Mouse (Mus musculus) MEL (cell line): ENCODE measurements around the gene Haus7. TPM values are rescaled to one million over a fixed set of nuclear protein-coding genes. Genes with fewer than 3 reads are reported as not detected.
"Not testable (repeated sequence)": the region's sequence is repeated elsewhere in the genome, so short reads cannot be mapped to it uniquely, and the experiment has no call there.

Experiments used
- DNase-seq: peaks from one replicate; pipeline ENCODE4 v3.0.0; 2011; ENCODE audit warnings: low read depth, low spot score
- H3K27ac ChIP-seq: 2 replicates; pipeline ENCODE4 v1.5.1; 2012; ENCODE audit warnings: low read depth, mild to moderate bottlenecking, control low read depth, low read length, moderate library complexity; ENCODE audit not compliant: control insufficient read depth
- H3K27me3 ChIP-seq, 2 experiments: fragments of 150-350 bp in 1 of 2; sonication (generic) in 1 of 2; 2 replicates each; pipeline ENCODE4 v1.6.1; 2012; ENCODE audit warnings: low read length in 2 of 2, mild to moderate bottlenecking in 2 of 2, improper control_type of control experiment in 1 of 2, moderate library complexity in 1 of 2; ENCODE audit not compliant: insufficient read depth in 2 of 2, control insufficient read depth in 1 of 2
- H3K36me3 ChIP-seq, 2 experiments: 2 replicates each; pipeline ENCODE4 v1.6.1; 2012 to 2014; ENCODE audit warnings: low read length in 2 of 2, improper control_type of control experiment in 1 of 2, inconsistent platforms in 1 of 2, mild to moderate bottlenecking in 1 of 2; ENCODE audit not compliant: insufficient read depth in 2 of 2, control insufficient read depth in 1 of 2
- H3K4me1 ChIP-seq, 2 experiments: fragments of 150-350 bp in 1 of 2; sonication (generic) in 1 of 2; 2 replicates each; pipeline ENCODE4 v1.6.1; 2012; ENCODE audit warnings: low read length in 2 of 2, improper control_type of control experiment in 1 of 2, mild to moderate bottlenecking in 1 of 2; ENCODE audit not compliant: insufficient read depth in 2 of 2, control insufficient read depth in 1 of 2
- H3K4me3 ChIP-seq, 2 experiments: fragments of 150-350 bp in 1 of 2; sonication (generic) in 1 of 2; 2 replicates each; pipeline ENCODE4 v1.5.1; 2012; ENCODE audit warnings: low read depth in 2 of 2, low read length in 2 of 2, mild to moderate bottlenecking in 2 of 2, moderate library complexity in 2 of 2, control low read depth in 1 of 2, improper control_type of control experiment in 1 of 2; ENCODE audit not compliant: control insufficient read depth in 1 of 2, insufficient read depth in 1 of 2
- H3K79me2 ChIP-seq: 2 replicates; pipeline ENCODE4 v1.6.1; 2012; ENCODE audit warnings: mild to moderate bottlenecking, low read length, moderate library complexity; ENCODE audit not compliant: control insufficient read depth, poor library complexity, insufficient read depth
- H3K9ac ChIP-seq: 2 replicates; pipeline ENCODE4 v1.6.1; 2012; ENCODE audit warnings: low read depth, mild to moderate bottlenecking, control low read depth, low read length, moderate library complexity; ENCODE audit not compliant: control insufficient read depth, poor library complexity, severe bottlenecking
- H3K9me3 ChIP-seq: fragments of 150-350 bp; sonication (generic); replicated peaks from 2 replicates; pipeline ENCODE4 v1.6.1; 2012; ENCODE audit warnings: mild to moderate bottlenecking, low read length, improper control_type of control experiment, moderate library complexity; ENCODE audit not compliant: insufficient read depth
- CHD1 ChIP-seq: IDR thresholded peaks from 2 replicates; pipeline ENCODE4 v1.6.1; 2012; ENCODE audit warnings: low read depth, mild to moderate bottlenecking, inconsistent platforms, low read length, improper control_type of control experiment
- CTCF ChIP-seq, 3 experiments: IDR thresholded peaks in 2 of 3; conservative IDR thresholded peaks in 1 of 3; 2 replicates each; pipeline ENCODE4 v1.5.1; 2011 to 2012; ENCODE audit warnings: low read length in 3 of 3, low read depth in 2 of 3, mild to moderate bottlenecking in 2 of 3, improper control_type of control experiment in 1 of 3, inconsistent platforms in 1 of 3, mixed read lengths in 1 of 3, moderate library complexity in 1 of 3; ENCODE audit not compliant: control insufficient read depth in 1 of 3, insufficient read depth in 1 of 3, poor library complexity in 1 of 3, severe bottlenecking in 1 of 3
- E2F4 ChIP-seq: IDR thresholded peaks from 2 replicates; pipeline ENCODE4 v1.6.1; 2011; ENCODE audit warnings: low read depth, low read length, improper control_type of control experiment, borderline replicate concordance
- ETS1 ChIP-seq: IDR thresholded peaks from 2 replicates; pipeline ENCODE4 v1.6.1; 2012; ENCODE audit warnings: low read depth, mild to moderate bottlenecking, inconsistent platforms, low read length, improper control_type of control experiment, moderate library complexity
- HCFC1 ChIP-seq: IDR thresholded peaks from 2 replicates; pipeline ENCODE4 v1.6.1; 2012; ENCODE audit warnings: low read depth, mild to moderate bottlenecking, inconsistent platforms, low read length, improper control_type of control experiment, moderate library complexity
- JUND ChIP-seq: IDR thresholded peaks from 2 replicates; pipeline ENCODE4 v1.6.1; 2011; ENCODE audit warnings: low read depth, mild to moderate bottlenecking, improper control_type of control experiment, low read length
- MAX ChIP-seq: IDR thresholded peaks from 2 replicates; pipeline ENCODE4 v1.6.1; 2011; ENCODE audit warnings: low read length, improper control_type of control experiment
- MEF2A ChIP-seq: IDR thresholded peaks from 2 replicates; pipeline ENCODE4 v1.6.1; 2014; ENCODE audit warnings: low read depth, mild to moderate bottlenecking, inconsistent platforms, low read length, improper control_type of control experiment; ENCODE audit not compliant: poor library complexity, insufficient replicate concordance, severe bottlenecking; ENCODE audit errors: extremely low read depth
- MYB ChIP-seq: IDR thresholded peaks from 2 replicates; pipeline ENCODE4 v1.6.1; 2011; ENCODE audit warnings: mild to moderate bottlenecking, low read depth, low read length, improper control_type of control experiment
- MYC ChIP-seq: IDR thresholded peaks from 2 replicates; pipeline ENCODE4 v1.6.1; 2011; ENCODE audit warnings: low read depth, mild to moderate bottlenecking, low read length, improper control_type of control experiment, moderate library complexity
- POLR2A ChIP-seq, 2 experiments: IDR thresholded peaks; 2 replicates each; pipeline ENCODE4 v1.6.1; 2011 to 2012; ENCODE audit warnings: low read length in 2 of 2, mild to moderate bottlenecking in 2 of 2, control low read depth in 1 of 2, improper control_type of control experiment in 1 of 2, low read depth in 1 of 2, moderate library complexity in 1 of 2; ENCODE audit not compliant: control insufficient read depth in 1 of 2, insufficient read depth in 1 of 2, poor library complexity in 1 of 2
- POLR2AphosphoS5 ChIP-seq: IDR thresholded peaks from 2 replicates; pipeline ENCODE4 v1.6.1; 2012; ENCODE audit warnings: low read depth, borderline replicate concordance, mild to moderate bottlenecking, inconsistent platforms, low read length, moderate library complexity, mixed read lengths
- RAD21 ChIP-seq: IDR thresholded peaks from 2 replicates; pipeline ENCODE4 v1.6.1; 2011; ENCODE audit warnings: mild to moderate bottlenecking, low read depth, low read length, improper control_type of control experiment
- TAL1 ChIP-seq: IDR thresholded peaks from 2 replicates; pipeline ENCODE4 v1.6.1; 2012; ENCODE audit warnings: mild to moderate bottlenecking, inconsistent platforms, low read length, moderate library complexity, mixed read lengths
- TCF12 ChIP-seq: IDR thresholded peaks from 2 replicates; pipeline ENCODE4 v1.6.1; 2014; ENCODE audit warnings: low read depth, mild to moderate bottlenecking, inconsistent platforms, low read length, improper control_type of control experiment, moderate library complexity
- UBTF ChIP-seq: IDR thresholded peaks from 2 replicates; pipeline ENCODE4 v1.6.1; 2012; ENCODE audit warnings: low read depth, mild to moderate bottlenecking, inconsistent platforms, low read length, improper control_type of control experiment, moderate library complexity, borderline replicate concordance; ENCODE audit not compliant: insufficient read depth
- USF1 ChIP-seq: IDR thresholded peaks from 2 replicates; pipeline ENCODE4 v1.6.1; 2014; ENCODE audit warnings: low read depth, mild to moderate bottlenecking, inconsistent platforms, low read length, improper control_type of control experiment, moderate library complexity
- ZC3H11A ChIP-seq: IDR thresholded peaks from 2 replicates; pipeline ENCODE4 v1.6.1; 2012; ENCODE audit warnings: low read depth, mild to moderate bottlenecking, inconsistent platforms, low read length, improper control_type of control experiment
- polyA plus RNA-seq, 2 experiments: library from polyadenylated mRNA; stranded (reverse) in 1 of 2; unstranded in 1 of 2; fragments of >175 nt in 1 of 2; fragments of >200 nt in 1 of 2; gene quantifications; 2 replicates each; pipeline versions ENCODE4 v1.2.1 to v1.2.4; 2012; ENCODE audit warnings: low replicate concordance in 2 of 2, low read depth in 1 of 2; ENCODE audit not compliant: insufficient read length in 2 of 2, insufficient read depth in 1 of 2, missing spikeins in 1 of 2
- total RNA-seq: library from RNA; depleted of rRNA; stranded (reverse); fragments of 300-350 nt; gene quantifications from 2 replicates; pipeline ENCODE4 v1.2.3, GENCODE M21; 2012

Haus7 gene
- total and polyA plus RNA-seq, 3 experiments = 24.0 to 27.9 TPM; not detected in 1

DNA sequence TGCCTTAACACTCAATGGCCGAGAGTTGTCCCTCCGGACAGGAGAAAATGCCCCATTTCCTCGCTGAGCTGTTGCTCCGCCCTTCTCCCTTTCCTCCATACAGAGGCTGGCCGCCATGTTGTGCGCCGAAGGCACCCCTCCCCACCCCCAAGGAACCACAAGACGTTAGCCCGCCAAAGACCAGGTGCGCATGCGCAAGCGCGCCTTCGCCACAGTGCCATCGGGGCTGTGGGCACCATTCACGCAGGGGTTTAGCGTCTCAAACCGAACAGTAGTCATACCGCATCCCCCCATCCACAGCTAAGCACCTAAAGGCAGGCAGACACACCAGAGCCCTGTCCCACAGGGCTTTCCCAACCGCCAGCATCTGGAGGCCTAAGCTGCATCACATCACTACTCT is 57.9 kb downstream of the Haus7 start:
- Histone ChIP-seq H3K27me3 (no peaks in the 10 kb centered on the region; a peak in 2 of 4 replicates), H3K9ac (no peak overlapping the region)

GRCm38 (mm10) chrX:73398636-73399035 is 60.2 kb downstream of the Haus7 start, which contains the start of gene Gm18336:
Gene Gm18336 (minus strand): TSS chrX:73398736.
- not testable (repeated sequence) for H3K9ac ChIP-seq, H3K27me3 ChIP-seq, H3K9me3 ChIP-seq, H3K36me3 ChIP-seq, H3K27ac ChIP-seq, H3K79me2 ChIP-seq, H3K4me3 ChIP-seq, DNase-seq, H3K4me1 ChIP-seq

More for the DNA sequence above, 57.9 kb downstream of the Haus7 start:
- H3K4me3 ChIP-seq = no peak overlapping the region
- H3K27ac ChIP-seq = no peak overlapping the region
- no peaks in the 10 kb centered on the region for H3K79me2 ChIP-seq
- no peaks in the 10 kb centered on the region for H3K36me3 ChIP-seq
- no peak for DNase-seq
- H3K9me3 ChIP-seq = no peaks in the 10 kb centered on the region
- TF ChIP-seq POLR2A (IDR thresholded peaks at IDR 0.05; ENCODE audit: control insufficient read depth in 1 of 2, insufficient read depth in 1 of 2, low read depth in 1 of 2, low read length in 2 of 2, poor library complexity in 1 of 2) (no peak), USF1 (no peak), MYB (no peak), MYC (no peak), JUND (no peak), HCFC1 (no peak), MAX (no peak), E2F4 (no peak), CTCF (IDR thresholded peaks at IDR 0.05 in 2 of 3, conservative IDR thresholded peaks at IDR 0.05 in 1 of 3; ENCODE audit: control insufficient read depth in 1 of 3, insufficient read depth in 1 of 3, low read depth in 2 of 3, low read length in 3 of 3, poor library complexity in 1 of 3, severe bottlenecking in 1 of 3) (no peak), POLR2AphosphoS5 (no peak), TCF12 (no peak), UBTF (no peak), ETS1 (no peak), TAL1 (no peak), RAD21 (no peak)
- H3K4me1 ChIP-seq = no peaks in the 10 kb centered on the region

- no peak for DNase-seq
- no peak overlapping the region for H3K9ac ChIP-seq
- H3K27ac ChIP-seq = no peak overlapping the region
- H3K79me2 ChIP-seq = no peaks in the 10 kb centered on the region
- no peaks in the 10 kb centered on the region for H3K9me3 ChIP-seq
- H3K36me3 ChIP-seq = no peaks in the 10 kb centered on the region
- H3K4me1 ChIP-seq = no peaks in the 10 kb centered on the region
- no peak for TF ChIP-seq CHD1
- no peak for TF ChIP-seq ZC3H11A
- TF ChIP-seq UBTF = no peak
- no peak for TF ChIP-seq MAX
- TF ChIP-seq MEF2A = no peak
- no peak for TF ChIP-seq TAL1
- H3K27me3 ChIP-seq = no peaks in the 10 kb centered on the region
- H3K4me3 ChIP-seq = no peak overlapping the region
Observed at GRCm38 (mm10) chrX:73396446-73396845, 62.4 kb downstream of the Haus7 start.
